Mouse (Mus musculus) lung, postnatal 14 days (tissue): ENCODE data around the gene 1700016D06Rik.

Experiments used
- DNase-seq: peaks from one replicate; pipeline ENCODE4 v3.0.0; 2021

The 1700016D06Rik gene

GRCm38 (mm10) chr8:11633414-11633813 lies 67.4 kb downstream of the 1700016D06Rik start:
- DNase-seq: no peak

GRCm38 (mm10) chr8:11632406-11632805 lies 68.5 kb downstream of the 1700016D06Rik start:
- DNase-seq: peak; percentile 64

GRCm38 (mm10) chr8:11629206-11629605 lies 71.7 kb downstream of the 1700016D06Rik start:
- DNase-seq: no peak

- DNase-seq: no peak
These were observed 72.2 kb downstream of the 1700016D06Rik start for GRCm38 (mm10) chr8:11628506-11629132.

- no peak for DNase-seq
These were observed 73.1 kb downstream of the 1700016D06Rik start for GRCm38 (mm10) chr8:11627717-11628116.

- no peak for DNase-seq
These were observed 75.8 kb downstream of the 1700016D06Rik start for GRCm38 (mm10) chr8:11625084-11625483.

- no peak for DNase-seq
These were observed 81.8 kb downstream of the 1700016D06Rik start for GRCm38 (mm10) chr8:11619091-11619490.

- DNase-seq: no peak
These were observed 82.8 kb downstream of the 1700016D06Rik start for GRCm38 (mm10) chr8:11618063-11618462.

GRCm38 (mm10) chr8:11616294-11616693 lies 84.6 kb downstream of the 1700016D06Rik start:
- peak; percentile 67 for DNase-seq

GRCm38 (mm10) chr8:11614126-11614835 lies 86.6 kb downstream of the 1700016D06Rik start:
- DNase-seq: no peak

GRCm38 (mm10) chr8:11608848-11609247 lies 92.0 kb downstream of the 1700016D06Rik start:
- DNase-seq: no peak
